Mouse (Mus musculus) thymus, postnatal 0 days (tissue): ENCODE data around the gene Tcf7l1. TPM values are rescaled to one million over a fixed set of nuclear protein-coding genes. Genes with fewer than 3 reads are reported as not detected.

Experiments
- DNase-seq: peaks from one replicate; pipeline ENCODE4 v3.0.0-alpha.2; 2015; ENCODE audit warnings: low spot score
- polyA plus RNA-seq: library from polyadenylated mRNA; unstranded; fragments of >200 nt; fragmentation: Nextera tagmentation; extraction: Ambion mirVana; gene quantifications from 2 replicates; pipeline ENCODE4 v1.2.1, GENCODE M21; 2015

The Tcf7l1 gene
- polyA plus RNA-seq, 1 experiment from 2014 or later: 4.4 TPM

DNA sequence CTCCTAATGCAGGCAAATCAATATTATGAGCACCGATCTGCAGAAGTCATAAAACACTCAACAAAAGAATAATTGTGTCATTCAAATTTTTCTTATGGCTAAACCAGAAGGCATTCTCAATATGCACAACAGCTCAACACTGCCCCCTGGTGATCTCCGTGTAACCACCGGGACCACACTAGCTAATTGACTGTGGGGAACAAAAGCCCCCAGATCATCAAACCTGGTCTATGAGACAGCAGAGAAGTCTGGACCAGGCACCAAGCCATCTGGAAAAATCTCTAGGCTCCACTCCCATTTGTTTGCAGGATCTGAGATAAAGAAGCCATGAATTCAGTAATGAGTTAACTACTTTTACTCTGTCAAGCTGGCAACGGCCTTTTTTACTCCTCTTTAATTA lies 122.0 kb downstream of the Tcf7l1 start:
- DNase-seq: peak; percentile 45

DNA sequence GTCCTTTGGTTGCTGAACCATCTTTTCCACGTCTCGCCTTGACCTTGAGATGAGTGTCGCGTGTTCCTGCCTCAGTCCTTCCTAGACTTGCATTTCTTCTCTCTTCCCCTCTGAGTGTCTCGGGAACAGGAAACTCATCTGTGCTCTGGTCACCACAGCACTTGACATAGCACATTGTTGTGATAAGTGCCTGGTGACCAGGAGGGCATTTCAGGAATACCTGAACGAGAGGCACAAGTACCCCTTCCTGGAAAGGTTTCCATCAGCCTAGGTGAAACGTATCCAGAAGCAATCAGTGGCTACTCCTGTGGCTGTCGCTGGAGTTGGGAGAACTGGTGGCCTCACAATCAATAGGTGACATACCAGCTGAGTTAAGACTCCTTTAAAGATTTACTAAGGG lies 124.8 kb downstream of the Tcf7l1 start:
- no peak for DNase-seq

DNA sequence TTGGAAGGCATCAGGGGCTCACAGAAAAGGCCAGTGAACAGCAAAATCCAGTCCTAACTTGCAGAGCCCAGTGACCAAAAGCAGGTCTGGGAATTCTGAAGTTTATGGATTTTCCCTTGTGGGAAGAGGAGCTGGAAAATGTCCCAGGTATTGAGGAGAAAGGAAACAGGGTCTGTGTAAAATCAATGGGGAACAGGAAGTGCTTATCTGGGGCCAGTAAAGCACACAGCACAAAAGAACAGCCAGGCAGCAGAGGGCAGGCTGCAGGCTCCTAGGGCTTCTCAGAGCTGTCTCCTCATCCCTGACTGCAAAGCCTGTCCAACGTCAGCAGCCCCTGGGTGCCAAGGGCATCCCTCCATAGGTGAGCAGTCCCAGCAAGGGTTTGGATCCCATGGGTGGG lies 126.1 kb downstream of the Tcf7l1 start:
- no peak for DNase-seq

DNA sequence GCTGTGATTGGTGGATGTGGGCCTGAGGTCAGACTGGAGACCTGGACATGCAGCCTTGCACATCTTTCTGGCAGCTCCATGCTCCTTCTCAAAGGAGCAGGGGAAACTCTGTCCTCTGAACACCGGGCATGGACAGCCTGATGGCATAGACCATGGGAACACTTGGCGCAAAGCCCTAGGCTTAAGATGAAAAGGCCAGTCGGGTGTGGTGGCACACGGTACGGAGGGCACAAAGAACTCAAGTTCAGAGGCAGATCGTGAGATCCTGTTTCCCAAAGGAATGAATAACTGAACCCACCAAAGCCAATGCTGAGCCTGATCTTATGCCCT lies 128.7 kb downstream of the Tcf7l1 start:
- DNase-seq: no peak

DNA sequence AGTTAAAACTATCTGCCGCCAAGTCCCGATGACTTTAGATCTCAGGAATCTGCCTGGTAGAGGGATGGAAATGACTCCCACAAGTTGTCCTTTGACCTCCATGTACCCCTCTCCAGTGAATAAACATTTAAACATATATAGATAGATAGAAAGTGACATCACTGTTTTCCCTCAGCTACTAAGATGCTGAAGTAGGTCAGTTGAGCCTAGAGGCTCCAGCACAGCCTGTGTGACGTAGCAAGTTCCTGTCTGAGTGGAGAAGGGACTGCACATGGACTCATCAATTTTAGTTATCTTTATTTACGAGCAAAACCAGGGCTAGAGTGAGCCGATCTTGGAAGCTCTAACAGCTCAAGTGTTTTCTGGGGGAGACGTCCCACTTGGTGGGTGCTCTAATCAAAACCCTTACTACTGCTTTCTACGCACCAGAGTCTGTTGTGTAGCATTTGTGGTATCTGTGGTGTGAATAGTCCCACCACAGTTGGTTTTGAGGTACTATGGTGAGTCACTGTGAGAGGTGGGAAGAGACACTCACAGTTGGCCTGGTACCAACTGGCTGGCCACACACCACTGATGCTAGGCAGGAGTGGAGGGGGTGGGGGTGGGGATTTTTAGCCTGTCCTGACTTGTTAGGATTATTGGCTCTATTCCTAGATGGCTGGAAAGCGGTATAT lies 129.2 kb downstream of the Tcf7l1 start:
- no peak for DNase-seq

DNA sequence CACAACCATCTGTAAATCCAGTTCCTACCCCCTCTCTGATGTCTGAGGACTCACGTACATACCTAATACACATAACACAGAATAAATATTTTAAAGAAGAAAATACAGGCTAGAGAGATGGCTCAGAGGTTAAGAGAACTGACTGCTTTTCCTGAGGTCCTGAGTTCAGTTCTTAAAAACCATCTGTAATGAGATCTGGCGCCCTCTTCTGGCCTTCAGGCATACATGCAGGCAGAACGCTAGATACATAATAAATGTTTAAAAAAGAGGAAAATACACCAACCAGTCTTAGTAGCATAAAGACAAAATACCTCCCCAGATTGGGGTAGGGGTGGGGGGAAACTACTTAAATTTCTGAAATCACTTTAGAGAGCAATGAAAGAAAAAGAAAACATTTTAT lies 131.0 kb downstream of the Tcf7l1 start:
- peak; percentile 40 for DNase-seq

DNA sequence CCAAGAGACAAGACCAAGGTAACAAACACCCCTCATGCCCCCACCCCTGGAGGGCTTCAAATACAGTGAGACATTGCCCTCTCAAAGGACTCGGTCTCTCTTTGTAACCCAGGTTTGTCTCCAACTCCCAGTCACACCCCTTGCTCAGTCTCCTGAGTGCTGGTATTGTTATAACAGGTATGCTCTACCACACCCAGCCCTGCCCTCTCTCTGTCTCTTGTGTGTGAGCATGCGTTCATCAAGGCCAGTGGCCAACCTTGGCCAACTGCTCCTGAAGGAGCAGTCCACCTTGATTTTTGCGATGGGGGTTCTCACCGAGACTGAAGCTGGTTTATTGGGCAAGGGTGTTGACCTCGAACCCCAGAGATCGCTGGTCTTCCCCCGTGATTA lies 133.0 kb downstream of the Tcf7l1 start:
- DNase-seq: no peak

DNA sequence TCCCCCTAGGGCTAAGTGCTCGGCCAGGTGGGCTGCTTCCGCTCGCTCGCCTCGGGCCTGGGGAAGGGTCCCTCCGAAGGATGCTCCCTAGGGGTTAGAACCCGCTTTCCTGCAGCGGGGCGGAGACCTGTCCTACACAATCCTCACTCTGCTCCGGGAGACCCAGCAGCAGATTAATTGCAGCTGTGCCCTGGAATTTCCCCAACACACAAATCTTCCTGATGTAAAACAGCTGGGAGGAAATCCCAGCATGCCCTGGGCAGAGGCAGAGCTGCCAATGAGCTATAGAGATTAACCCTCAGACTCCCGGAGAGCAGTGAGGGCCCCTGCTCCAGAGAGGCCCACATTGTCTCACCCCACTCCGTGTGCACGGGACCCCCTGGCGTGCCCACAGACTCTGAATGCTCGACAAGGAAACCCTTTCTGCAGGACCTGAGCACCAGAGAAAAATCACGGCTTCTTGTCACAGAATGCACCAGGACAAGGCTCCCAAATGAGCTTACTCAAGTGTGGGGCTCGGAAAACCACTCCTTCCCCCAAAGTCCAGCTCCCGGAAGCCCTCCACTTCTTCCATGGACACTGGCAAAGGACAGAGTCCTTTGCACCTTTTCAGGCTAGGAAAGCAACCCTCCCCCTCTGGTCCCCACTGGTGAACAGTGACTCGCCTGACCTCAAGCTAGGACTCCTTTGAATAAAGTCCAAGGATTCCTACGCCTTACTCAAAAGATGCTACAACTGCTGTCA lies 133.6 kb downstream of the Tcf7l1 start:
- DNase-seq: no peak

DNA sequence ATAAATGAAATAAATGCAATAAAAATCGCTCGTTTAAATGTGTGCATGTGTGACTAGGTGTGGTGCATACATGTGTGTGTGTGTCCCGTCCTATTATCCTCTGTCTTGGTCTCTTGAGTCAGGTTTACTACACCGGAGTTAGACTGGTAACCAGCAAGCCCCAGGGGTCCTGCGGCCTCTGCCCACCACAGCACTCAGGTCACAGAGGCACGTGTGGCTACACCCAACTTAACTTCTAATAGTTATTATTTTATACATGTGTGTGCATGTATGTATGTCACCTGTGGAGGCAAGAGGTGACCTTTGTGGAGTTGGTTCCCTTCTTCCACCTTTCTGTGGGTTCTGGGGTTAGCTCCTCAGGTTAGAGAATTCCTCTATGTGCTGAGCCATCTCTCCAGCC lies 134.7 kb downstream of the Tcf7l1 start:
- no peak for DNase-seq

DNA sequence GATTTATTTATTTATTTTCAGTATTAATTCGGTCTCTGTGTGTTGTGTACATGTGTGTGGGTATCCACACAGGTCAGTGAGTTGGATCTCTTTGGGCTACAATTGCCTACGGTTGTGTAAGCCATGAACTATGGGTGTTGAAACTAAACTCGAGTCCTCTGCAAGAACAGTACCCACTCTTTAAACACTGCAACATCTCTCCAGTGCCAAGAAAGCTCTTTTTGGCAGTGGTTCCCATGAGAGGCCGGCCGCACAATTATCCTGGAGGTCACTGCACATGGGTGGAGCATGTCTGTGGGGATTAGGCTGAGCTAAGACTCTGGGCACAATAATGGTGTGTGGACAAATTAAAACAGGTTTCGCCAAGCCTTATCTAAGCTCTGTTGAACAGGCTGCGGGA lies 135.6 kb downstream of the Tcf7l1 start:
- no peak for DNase-seq

DNA sequence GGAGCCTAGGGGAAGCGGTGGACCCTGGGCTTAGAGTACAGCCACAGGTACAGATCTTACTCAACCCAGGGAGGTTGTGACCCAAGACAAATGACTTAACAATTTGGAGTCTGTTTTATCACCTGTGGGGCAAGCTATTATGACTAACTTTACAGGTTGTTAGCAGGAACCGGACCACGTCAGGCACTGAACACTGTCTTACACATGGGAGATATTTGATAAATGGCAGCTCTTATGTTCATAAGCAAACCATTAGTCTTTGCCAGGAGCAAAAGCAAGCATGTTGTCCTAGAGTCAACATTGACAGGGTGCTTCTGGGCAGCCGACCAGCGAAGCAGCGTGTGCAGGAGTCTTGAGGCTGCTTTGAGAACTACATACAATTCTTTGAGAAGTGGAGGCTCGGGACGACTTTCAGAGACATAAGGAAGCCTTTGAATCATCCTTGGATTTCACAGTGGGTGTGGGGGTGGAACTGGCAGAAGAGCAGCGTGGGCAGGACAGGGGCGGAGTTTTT lies 138.7 kb downstream of the Tcf7l1 start:
- DNase-seq: no peak

DNA sequence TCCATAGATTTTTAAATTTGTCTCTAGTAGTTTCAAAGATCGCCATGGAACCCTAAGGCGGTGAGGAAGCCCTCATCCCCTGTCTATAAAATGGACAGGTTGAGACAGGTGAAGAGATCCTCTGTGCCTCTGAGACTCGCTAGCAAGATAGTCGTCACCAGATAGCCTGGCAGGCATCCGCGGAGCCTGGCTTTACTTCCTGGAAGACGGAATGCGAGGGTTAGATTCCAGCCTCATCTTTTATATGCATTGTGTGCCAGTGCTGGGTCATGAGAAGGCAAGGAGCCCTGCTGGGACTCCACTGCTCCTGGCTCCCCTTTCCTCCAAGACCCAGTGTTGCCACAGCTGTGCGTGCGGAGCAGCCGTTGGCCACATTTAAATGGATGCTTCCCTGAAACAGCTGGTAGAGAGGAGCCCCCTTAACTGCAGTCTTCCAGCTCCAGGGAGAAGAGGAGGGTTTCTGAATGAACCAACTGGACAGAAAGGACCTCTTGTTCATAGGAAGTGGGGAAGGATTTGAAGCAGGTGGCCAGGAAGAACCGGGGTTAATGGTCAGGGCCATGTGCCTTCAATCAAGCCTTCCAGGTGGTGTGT lies 141.0 kb downstream of the Tcf7l1 start:
- no peak for DNase-seq

DNA sequence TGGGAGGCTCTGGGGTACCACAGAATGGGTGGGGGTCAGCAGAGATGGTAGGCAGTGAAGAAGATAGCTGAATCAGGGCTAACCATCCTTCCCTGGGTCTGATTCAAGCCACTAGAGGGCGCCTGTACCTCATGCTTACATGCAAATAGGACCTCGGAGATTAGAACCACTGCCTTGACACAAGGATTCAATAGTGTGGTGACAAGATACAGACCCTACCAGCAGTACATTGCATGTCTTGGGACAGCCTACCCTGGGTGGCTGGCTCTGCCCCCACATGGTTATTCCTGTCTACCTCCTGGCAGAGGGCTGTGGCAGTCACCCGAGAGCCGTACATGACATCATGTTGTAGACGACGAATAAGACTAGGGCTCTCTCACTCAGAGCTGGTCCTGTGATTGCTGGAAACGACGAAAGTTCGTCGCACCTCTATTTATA lies 141.7 kb downstream of the Tcf7l1 start:
- peak; percentile 62 for DNase-seq

DNA sequence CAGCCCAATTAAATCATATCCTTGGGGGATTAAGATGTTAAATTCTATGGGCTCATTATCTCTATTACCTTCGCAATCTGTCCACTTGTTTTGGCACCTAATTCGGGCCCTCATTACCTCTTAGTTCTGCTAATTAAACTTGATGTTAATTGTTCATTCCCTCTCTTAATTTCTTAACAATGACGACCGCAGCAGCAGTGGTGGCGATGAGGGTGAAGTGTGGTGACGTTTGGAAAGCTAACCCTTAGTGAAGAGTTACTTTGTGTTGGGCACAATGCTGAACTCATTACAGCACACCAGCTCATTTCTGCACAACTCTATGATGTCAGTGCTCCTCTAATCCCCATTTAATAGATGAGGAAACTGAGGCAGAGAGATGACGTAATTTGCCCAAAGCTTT lies 143.7 kb downstream of the Tcf7l1 start:
- DNase-seq: no peak

DNA sequence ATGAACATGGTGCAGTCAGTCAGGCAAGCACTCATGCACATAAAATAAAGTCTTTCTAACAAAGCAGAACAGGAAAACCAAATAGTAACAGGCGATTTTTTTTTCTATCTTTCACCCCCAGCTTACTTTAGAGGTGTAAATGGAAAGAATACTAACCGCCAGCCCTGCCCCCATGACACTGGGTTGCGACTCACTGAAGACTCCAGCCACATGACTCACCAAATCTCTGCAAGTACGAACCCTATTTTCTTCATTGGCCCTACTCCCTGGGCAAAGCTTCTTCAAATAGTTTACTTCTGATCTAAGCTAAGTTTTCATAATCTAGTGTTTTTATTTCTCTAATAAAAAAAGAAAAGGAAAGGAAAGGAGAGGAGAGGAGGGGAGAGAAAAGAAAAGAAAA lies 144.5 kb downstream of the Tcf7l1 start:
- no peak for DNase-seq

DNA sequence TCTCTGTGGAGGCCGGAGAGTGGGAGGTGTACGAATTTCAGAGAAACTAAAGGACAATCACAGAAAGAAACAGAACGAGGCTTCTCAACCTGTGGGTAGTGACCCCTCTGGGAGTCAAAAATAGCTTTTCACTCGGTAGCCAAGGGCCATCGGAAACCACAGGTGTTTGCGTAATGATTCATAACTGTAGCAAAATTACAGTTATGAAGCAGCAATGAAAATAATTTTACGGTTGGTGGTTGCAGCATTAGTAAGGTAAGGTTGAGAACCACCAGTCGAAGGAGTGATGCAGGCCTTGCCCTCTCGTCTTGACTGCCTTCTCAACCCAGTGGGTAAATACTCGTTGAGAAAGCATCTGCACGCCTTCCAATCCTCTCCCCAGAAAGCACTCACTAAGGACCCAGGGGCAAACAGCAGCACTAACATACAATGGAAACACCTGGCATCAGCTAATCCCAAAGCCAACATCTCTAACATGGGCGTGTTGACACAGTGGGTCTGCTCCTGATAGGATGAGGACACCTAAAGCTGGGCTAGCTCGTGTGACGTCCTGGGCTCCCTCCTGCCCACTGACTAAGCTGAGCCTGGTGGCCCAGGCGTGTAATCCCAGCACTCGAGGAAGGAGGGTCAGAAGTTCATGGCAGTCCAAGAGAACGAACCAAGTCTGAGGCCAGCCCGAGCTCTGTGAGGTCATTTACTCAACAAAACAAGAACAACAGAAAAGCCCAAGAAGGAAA lies 147.7 kb downstream of the Tcf7l1 start:
- no peak for DNase-seq

DNA sequence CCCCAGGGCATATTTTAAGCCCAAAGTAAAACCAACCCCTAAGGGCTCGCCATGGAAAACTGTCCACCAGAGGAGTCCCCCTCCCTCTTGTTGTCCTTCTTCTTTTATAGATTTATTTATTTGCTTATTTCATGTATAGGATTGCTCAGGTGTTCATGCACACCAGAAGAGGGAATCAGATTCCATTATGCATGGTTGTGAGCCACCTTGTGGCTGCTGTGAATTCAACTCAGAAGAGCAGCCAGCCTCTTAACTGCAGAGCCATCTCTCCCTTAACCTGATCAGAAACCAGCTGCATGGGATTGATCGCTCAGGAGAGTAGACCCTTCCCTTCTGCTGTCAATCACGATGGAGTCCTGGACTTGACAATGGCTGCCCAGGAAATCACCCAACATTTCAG lies 152.1 kb downstream of the Tcf7l1 start:
- peak; percentile 26 for DNase-seq

DNA sequence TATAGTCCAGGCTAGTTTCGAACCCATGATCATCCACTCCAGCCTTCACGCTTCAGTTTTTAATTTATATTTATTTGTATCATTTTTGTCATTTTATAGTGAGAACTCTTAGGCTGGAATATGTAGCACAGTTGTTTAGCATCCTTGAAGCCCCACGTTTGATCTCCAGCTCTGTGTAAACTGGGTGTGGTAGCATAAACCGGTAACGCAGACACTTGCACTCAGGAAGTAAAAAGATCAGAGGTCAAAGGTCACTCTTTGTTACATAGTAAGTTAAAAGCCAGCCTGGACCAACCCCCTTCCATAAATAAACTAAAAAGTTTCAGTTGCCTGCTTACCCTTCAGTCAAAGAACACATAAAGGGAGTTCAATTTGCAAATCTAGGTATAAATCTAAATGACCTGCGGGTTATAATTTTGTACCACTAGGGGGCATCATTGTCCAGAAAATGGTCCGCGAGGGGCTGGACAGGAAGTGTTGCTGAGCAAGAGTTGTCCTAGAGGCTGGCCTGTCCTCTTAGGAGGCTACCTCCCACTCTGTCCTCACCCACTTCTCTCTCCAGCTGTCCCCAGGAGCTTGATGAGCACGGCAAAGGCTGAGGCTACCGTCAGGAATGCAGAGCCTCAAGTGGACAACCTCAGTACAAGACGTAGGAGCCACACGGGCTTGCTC lies 153.2 kb downstream of the Tcf7l1 start:
- peak; percentile 50 for DNase-seq

DNA sequence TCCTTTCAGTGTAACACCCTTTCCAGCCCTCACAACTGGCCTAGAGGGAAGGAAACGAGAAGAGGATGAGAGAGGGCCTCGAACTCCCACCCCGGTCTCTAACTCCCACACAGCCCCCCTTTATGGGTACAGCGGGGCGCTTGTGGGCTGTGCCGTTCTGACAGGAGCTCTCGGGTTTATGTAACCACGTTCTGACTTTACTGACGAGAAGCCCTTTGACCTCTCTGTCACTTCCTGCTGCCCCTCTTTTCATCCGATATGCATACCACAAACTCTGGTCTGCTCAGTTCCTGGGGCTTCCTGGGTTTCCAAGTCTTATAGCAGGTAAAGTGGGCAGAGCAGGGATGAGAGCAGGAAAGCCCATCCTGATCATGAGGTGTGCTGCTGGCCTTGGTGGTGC lies 154.7 kb downstream of the Tcf7l1 start:
- peak; percentile 63 for DNase-seq

DNA sequence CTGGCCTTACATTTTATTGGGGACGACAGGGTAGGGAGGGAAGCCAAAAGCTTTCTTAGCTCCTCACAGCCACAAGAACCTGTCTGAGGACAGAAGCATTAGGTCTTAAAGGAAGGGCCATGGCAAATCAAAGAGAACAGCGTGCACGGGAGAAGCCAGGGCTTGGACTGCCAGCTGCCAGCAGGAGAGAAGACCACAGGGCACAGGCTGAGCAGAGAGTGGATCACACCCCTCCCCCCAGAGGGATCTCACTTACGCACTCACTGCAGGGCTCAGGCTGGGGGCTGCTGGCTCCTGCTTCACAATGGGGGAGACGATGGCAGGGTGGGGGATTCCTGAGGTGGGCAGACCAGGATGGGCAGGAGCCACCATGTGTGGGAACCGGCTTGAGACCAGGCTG lies 157.4 kb downstream of the Tcf7l1 start:
- DNase-seq: no peak

DNA sequence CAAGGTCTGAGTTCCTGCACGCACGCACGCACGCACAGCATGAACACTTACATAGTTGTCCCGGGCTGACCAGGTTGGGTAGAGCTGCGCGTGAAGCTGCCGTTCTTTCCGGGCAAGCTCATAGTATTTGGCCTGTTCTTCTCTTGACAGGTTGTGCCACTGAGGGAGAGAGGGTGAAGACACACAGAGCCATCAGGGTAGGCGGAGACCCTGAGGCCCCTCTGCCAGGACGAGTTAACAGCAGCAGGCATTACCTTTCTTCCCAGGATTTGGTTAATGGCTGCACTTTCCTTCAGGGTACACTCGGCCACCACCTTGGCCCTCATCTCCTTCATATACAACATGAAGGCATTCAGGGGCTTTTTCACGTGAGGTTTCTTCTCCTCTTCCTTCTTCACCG lies 158.1 kb downstream of the Tcf7l1 start:
- no peak for DNase-seq
